Mouse (Mus musculus) erythroid progenitor cell, adult 5-6 weeks (primary cell): Measurements from ENCODE around the gene Arpp21. TPM values are rescaled to one million over a fixed set of nuclear protein-coding genes. Genes with fewer than 3 reads are reported as not detected.

Source experiments
- ATAC-seq: replicated peaks from 2 replicates; pipeline ENCODE4 v1.8.0; 2016; ENCODE audit warnings: moderate number of reproducible peaks, mild to moderate bottlenecking, moderate TSS enrichment, inconsistent platforms; ENCODE audit not compliant: poor library complexity, low FRiP score, severe bottlenecking
- total RNA-seq, 2 experiments: library from RNA; stranded (forward) in 1 of 2; stranded (reverse) in 1 of 2; fragments of 150-400 nt in 1 of 2; fragments of 186-747, 209-891 nt in 1 of 2; gene quantifications; 2 replicates each; pipeline versions ENCODE4 v1.2.3 to v1.2.4; 2015 to 2017; ENCODE audit warnings: low replicate concordance in 2 of 2

Gene Arpp21
- total RNA-seq, 2 experiments from 2014 or later = 1.3 to 2.2 TPM

- ATAC-seq = no peak
These were observed 49.1 kb downstream of the Arpp21 start for GRCm38 (mm10) chr9:112186336-112187305.

GRCm38 (mm10) chr9:112185746-112186145, 50.0 kb downstream of the Arpp21 start:
- ATAC-seq = no peak

GRCm38 (mm10) chr9:112182738-112183137, 53.0 kb downstream of the Arpp21 start:
- no peak for ATAC-seq

- no peak for ATAC-seq
These were observed 55.7 kb downstream of the Arpp21 start for GRCm38 (mm10) chr9:112180006-112180405.

GRCm38 (mm10) chr9:112178438-112178837, 57.3 kb downstream of the Arpp21 start:
- ATAC-seq = no peak

- no peak for ATAC-seq
These were observed 58.2 kb downstream of the Arpp21 start for GRCm38 (mm10) chr9:112177569-112177968.

- no peak for ATAC-seq
These were observed 59.4 kb downstream of the Arpp21 start for GRCm38 (mm10) chr9:112176317-112176716.

GRCm38 (mm10) chr9:112174407-112175357, 61.1 kb downstream of the Arpp21 start:
- ATAC-seq = peak; percentile 70

GRCm38 (mm10) chr9:112173778-112174177, 62.0 kb downstream of the Arpp21 start:
- ATAC-seq = no peak

- ATAC-seq = no peak
These were observed 71.1 kb downstream of the Arpp21 start for GRCm38 (mm10) chr9:112164677-112165076.

- no peak for ATAC-seq
These were observed 74.8 kb downstream of the Arpp21 start for GRCm38 (mm10) chr9:112160981-112161380.

GRCm38 (mm10) chr9:112153972-112154371, 81.8 kb downstream of the Arpp21 start:
- no peak for ATAC-seq

- ATAC-seq = no peak
These were observed 83.0 kb downstream of the Arpp21 start for GRCm38 (mm10) chr9:112152762-112153161.

- ATAC-seq = no peak
These were observed 84.6 kb downstream of the Arpp21 start for GRCm38 (mm10) chr9:112151177-112151576.

GRCm38 (mm10) chr9:112140658-112141057, 95.1 kb downstream of the Arpp21 start:
- ATAC-seq = no peak

- ATAC-seq = no peak
These were observed 97.9 kb downstream of the Arpp21 start for GRCm38 (mm10) chr9:112137820-112138219.

GRCm38 (mm10) chr9:112130812-112131211, 104.9 kb downstream of the Arpp21 start:
- no peak for ATAC-seq

- no peak for ATAC-seq
These were observed 111.1 kb downstream of the Arpp21 start for GRCm38 (mm10) chr9:112124667-112125066.

- ATAC-seq = no peak
These were observed 111.6 kb downstream of the Arpp21 start for GRCm38 (mm10) chr9:112124184-112124583.

- no peak for ATAC-seq
These were observed 112.3 kb downstream of the Arpp21 start for GRCm38 (mm10) chr9:112123421-112123828.
